Mouse (Mus musculus) liver, postnatal 0 days (tissue): ENCODE results near the gene Padi6. TPM values are rescaled to one million over a fixed set of nuclear protein-coding genes. Genes with fewer than 3 reads are reported as not detected.
A peak's percentile ranks its signal among the peaks of the same experiment; 100 is the strongest.

Experiments
- ATAC-seq: fragments of 200-750 bp; cut with Nextera tagmentation; 2 replicates; pipeline ENCODE4 v1.8.0; 2017; ENCODE audit warnings: mild to moderate bottlenecking, moderate library complexity
- DNase-seq: peaks from one replicate; pipeline ENCODE4 v3.0.0-alpha.2; 2016
- H3K27ac ChIP-seq: fragments of 300-500 bp; sonication (generic); 2 replicates; pipeline ENCODE4 v1.5.1; 2014; ENCODE audit warnings: antibody characterized with exemption, moderate library complexity, mild to moderate bottlenecking, low read depth
- H3K27me3 ChIP-seq: fragments of 300-500 bp; sonication (generic); 2 replicates; pipeline ENCODE4 v1.6.1; 2014; ENCODE audit warnings: low read length, control low read depth, mixed read lengths; ENCODE audit not compliant: insufficient read depth
- H3K36me3 ChIP-seq: fragments of 300-500 bp; sonication (generic); replicated peaks from 2 replicates; pipeline ENCODE4 v1.6.1; 2014; ENCODE audit warnings: mild to moderate bottlenecking, control low read depth, low read length, moderate library complexity, mixed read lengths; ENCODE audit not compliant: insufficient read depth
- H3K4me1 ChIP-seq: fragments of 300-500 bp; sonication (generic); 2 replicates; pipeline ENCODE4 v1.6.1; 2014; ENCODE audit warnings: antibody characterized with exemption, mild to moderate bottlenecking, control low read depth; ENCODE audit not compliant: insufficient read depth
- H3K4me2 ChIP-seq: fragments of 300-500 bp; sonication (generic); 2 replicates; pipeline ENCODE4 v1.6.1; 2014; ENCODE audit warnings: low read depth, mild to moderate bottlenecking, low read length, moderate library complexity, mixed read lengths
- H3K4me3 ChIP-seq: fragments of 300-500 bp; sonication (generic); 2 replicates; pipeline ENCODE4 v1.5.1; 2014; ENCODE audit warnings: low read depth, low read length
- H3K9ac ChIP-seq: fragments of 300-500 bp; sonication (generic); replicated peaks from 2 replicates; pipeline ENCODE4 v1.6.1; 2014; ENCODE audit warnings: mild to moderate bottlenecking, moderate library complexity
- H3K9me3 ChIP-seq: fragments of 300-500 bp; sonication (generic); 2 replicates; pipeline ENCODE4 v1.6.1; 2016; ENCODE audit warnings: mild to moderate bottlenecking, control low read depth, low read length, mixed read lengths
- CTCF ChIP-seq: sonication (generic); IDR thresholded peaks from 2 replicates; pipeline ENCODE4 v1.5.1; 2016; ENCODE audit warnings: antibody characterized with exemption, low read depth
- EP300 ChIP-seq: IDR thresholded peaks from 2 replicates; pipeline ENCODE4 v1.6.1; 2016; ENCODE audit warnings: antibody characterized with exemption, low read depth, mild to moderate bottlenecking
- WGBS: fragments of 180-500 bp; shearing (Covaris S2); extraction: QIAGEN DNeasy Blood & Tissue Kit; methylation state at CpG from one replicate; pipeline ENCODE4 v1.1.7; 2014; ENCODE audit not compliant: insufficient replicate concordance; 5-methylcytosine and 5-hydroxymethylcytosine counted together
- polyA plus RNA-seq: library from polyadenylated mRNA; unstranded; fragments of >200 nt; fragmentation: Nextera tagmentation; extraction: Ambion mirVana; gene quantifications from 2 replicates; pipeline ENCODE4 v1.2.1, GENCODE M21; 2015

The Padi6 gene
- polyA plus RNA-seq, 1 experiment from 2014 or later = not detected

DNA sequence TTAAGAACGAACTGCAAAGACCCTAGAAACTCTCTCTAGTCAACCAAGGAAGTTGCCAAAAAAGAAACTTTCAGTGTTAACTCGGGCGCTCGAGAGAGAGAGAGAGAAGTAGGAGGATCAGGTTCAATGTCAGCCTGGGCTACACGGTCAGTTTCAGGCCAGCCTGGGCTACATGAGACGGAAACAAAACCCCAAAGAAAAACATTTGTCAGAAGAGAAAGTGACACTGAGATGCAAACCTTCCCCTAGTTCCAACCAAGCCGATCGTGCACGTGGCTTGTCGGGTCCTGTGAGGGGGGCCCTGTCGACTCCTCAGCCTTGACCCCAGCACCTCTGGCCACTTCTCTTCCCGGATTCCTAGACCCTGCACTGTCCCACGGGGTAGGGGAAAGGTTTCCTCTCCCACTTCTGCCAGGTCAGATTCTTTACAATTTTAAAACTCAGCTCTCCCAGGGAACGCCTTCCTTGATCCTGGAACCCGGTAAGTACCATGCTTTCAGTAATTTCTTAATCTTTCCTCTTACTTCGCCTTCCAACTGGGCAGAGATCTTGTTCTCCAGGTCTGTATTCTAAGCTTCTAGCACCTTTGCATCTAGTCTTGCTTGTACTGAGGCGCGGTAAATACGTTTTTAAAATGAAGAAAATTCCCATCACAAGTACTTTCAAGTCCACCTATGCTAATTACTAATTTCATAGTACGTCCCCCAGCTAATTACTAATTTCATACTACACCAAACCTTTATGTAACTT, 42.0 kb downstream of the Padi6 start, which contains the start of gene Rcc2:
Gene Rcc2, plus strand, starts transcription at position 273 of the 750 bp plus-strand sequence.
- Histone ChIP-seq H3K36me3 (peaks cover 5% of the 10 kb centered on the region), H3K4me2 (peak within 1 kb of the TSS; percentile 91), H3K4me1 (peaks cover 42% of the 10 kb centered on the region), H3K4me3 (peak within 1 kb of the TSS; percentile 69), H3K27ac (peak within 1 kb of the TSS; percentile 94), H3K27me3 (no peaks in the 10 kb centered on the region), H3K9ac (peak within 1 kb of the TSS; percentile 90), H3K9me3 (no peaks in the 10 kb centered on the region)
- WGBS = 5% methylated on average over 20 of the region's 20 CpGs
- no peak for ATAC-seq
- TF ChIP-seq EP300 = no peak
- TF ChIP-seq CTCF = no peak
- no peak for DNase-seq

DNA sequence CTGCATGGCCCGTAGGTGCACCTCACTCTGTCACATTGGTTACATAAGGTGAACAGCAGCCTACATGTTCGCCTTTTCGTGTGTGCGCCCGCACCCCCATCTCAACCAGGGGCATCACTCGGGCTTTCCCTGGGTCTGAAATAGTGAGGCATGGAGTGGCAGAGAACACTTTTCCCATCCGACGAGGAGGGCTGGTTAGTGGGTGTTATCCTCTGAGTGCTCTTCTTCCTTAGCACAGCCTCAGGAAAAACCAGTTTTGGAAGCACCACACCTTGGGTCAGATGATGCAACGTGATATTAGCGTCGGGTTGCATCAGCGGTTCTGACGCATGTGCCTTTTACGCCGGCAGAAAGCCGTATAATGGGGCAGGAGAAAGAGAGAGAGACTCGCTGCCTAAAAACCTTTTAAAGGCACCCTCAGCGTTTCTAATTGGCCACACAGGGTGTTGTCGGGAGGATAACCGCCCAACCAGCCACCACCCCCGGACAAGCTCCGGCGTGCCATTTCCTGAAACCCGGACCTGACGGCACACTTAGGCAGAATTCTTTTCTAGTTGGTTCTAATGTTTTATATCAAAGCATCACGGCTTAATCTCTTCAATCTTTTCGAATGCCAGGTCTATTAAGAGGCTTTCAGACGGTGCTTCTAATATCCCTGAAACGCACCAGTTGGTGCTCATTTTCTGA, 42.9 kb downstream of the Padi6 start:
- WGBS = 5% methylated on average over 29 of the region's 29 CpGs
- ATAC-seq (peak; percentile 63), DNase-seq (peak; percentile 79)
- H3K4me3 ChIP-seq = peak overlapping the region; percentile 69
- H3K4me2 ChIP-seq = peak overlapping the region; percentile 91
- no peaks in the 10 kb centered on the region for H3K36me3 ChIP-seq
- H3K27ac ChIP-seq = peak overlapping the region; percentile 94
- TF ChIP-seq CTCF (no peak), EP300 (peak; percentile 54; the same call in 1 of the 2 replicates)
- H3K4me1 ChIP-seq = peaks cover 42% of the 10 kb centered on the region
- peak overlapping the region; percentile 90 for H3K9ac ChIP-seq
- H3K27me3 ChIP-seq = no peaks in the 10 kb centered on the region
- H3K9me3 ChIP-seq = no peaks in the 10 kb centered on the region

DNA sequence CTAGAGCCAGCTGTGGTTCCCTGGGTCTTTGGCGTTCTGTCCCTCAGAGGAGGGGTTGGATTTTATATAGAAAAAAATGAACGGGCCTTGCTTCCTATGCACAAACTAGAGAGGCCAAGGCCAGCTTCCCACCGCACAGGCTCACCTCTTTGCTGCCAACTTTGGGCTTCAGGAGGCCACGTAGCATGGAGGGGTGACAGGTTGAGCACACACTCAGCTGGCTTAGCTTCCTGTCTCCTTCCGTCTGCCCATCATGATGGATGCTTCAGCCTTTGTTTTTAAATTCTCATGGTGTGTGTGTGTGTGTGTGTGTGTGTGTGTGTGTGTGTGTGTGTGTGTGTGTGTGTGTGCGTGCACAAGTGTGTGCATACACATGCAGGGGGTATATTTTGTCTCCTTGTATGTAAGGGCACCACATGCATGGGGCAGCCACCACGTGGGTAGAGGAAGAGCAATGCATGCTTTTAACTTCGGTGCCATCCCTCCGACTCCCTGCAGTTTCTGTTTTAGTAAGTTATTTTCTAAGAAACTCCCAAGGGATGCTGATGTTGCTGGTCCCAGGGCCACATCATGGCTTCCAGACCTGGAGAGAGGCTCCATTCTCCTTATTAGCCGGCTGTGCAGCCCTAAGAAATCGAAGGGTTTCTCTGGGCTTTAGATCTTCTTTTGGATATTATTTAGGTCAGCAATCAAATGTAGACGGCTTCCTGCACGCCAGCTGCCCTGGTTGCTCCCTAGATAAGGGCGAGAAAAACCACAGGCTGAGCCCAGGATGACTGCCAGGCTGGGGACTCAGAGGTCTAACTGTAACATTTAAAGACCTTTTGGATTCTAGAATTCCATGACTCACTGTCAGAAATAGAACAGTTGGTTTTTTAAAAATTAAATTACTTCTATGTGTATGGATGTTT, 46.5 kb downstream of the Padi6 start:
- WGBS = 46% methylated on average over 13 of the region's 14 CpGs
- ATAC-seq = peak; percentile 36
- TF ChIP-seq CTCF = no peak
- peak; percentile 84 for TF ChIP-seq EP300
- H3K27ac ChIP-seq = peak overlapping the region; percentile 70
- no peaks in the 10 kb centered on the region for H3K27me3 ChIP-seq
- peak overlapping the region; percentile 9; the same call in 1 of the 2 replicates for H3K9ac ChIP-seq
- peaks cover 30% of the 10 kb centered on the region for H3K4me1 ChIP-seq
- DNase-seq = peak; percentile 47
- no peaks in the 10 kb centered on the region for H3K36me3 ChIP-seq
- no peaks in the 10 kb centered on the region for H3K9me3 ChIP-seq
- peak overlapping the region; percentile 62 for H3K4me2 ChIP-seq
- H3K4me3 ChIP-seq = peak overlapping the region; percentile 24; the same call in 1 of the 2 replicates

DNA sequence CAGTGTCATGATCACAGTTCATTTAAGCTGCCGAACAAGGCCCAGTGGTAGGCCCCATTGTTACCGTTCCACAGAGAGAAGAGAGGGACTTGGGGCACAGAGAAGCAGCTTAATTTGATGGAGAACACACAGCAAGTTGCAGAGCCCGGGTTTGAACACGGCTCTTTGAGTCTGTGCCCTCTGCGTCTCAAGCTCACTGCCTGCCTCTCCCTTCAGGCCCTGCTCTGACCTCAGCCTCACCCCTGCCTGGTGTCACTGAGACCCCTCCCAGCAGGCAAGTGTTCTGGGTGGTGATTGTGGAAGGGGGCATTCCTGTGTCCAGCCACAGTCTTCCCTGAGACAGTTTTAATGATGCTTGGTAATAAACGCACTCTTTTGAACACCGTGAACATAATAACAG, 47.3 kb downstream of the Padi6 start:
- no peaks in the 10 kb centered on the region for H3K36me3 ChIP-seq
- no peaks in the 10 kb centered on the region for H3K9me3 ChIP-seq
- H3K9ac ChIP-seq = no peak overlapping the region
- H3K4me1 ChIP-seq = peaks cover 28% of the 10 kb centered on the region
- DNase-seq (no peak), ATAC-seq (no peak)
- WGBS = 82% methylated on average over 7 of the region's 7 CpGs
- no peak for TF ChIP-seq EP300
- no peak for TF ChIP-seq CTCF
- no peak overlapping the region; the same call in 1 of the 2 replicates for H3K27ac ChIP-seq
- H3K27me3 ChIP-seq = no peaks in the 10 kb centered on the region
- H3K4me2 ChIP-seq = no peak overlapping the region
- no peak overlapping the region for H3K4me3 ChIP-seq

DNA sequence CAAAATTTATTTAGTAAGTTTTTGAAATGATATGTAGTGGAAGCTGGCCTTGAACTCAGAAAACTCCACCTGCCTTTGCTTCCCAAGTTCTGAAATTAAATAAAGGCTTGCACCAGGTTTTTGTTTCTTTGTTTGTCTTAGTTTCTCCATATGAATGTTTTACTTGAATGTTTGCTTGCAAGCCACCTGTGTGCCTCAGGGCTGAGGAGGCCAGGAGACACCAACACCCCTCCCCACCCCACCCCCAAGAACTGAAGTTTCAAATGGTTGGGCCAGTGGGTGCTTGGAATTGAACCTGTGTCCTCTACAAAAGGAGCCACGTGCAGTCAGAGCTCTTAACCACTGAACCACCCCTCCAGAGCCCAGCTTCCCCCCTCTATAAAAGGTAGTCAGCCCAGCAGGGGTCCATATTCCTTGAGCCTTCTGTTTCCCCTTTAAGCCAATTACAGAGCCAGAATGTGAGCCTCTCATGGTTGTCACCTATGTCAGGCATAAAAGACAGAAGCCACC, 47.8 kb downstream of the Padi6 start:
- no peaks in the 10 kb centered on the region for H3K36me3 ChIP-seq
- H3K9ac ChIP-seq = no peak overlapping the region

More for the DNA sequence above, 47.8 kb downstream of the Padi6 start:
- Histone ChIP-seq H3K4me2 (no peak overlapping the region), H3K4me3 (no peak overlapping the region), H3K4me1 (peaks cover 31% of the 10 kb centered on the region), H3K27ac (no peak overlapping the region), H3K9me3 (no peaks in the 10 kb centered on the region), H3K27me3 (no peaks in the 10 kb centered on the region)
- WGBS = 48% methylated on average over 1 of the region's 1 CpGs
- ATAC-seq (no peak), DNase-seq (no peak)
- no peak for TF ChIP-seq CTCF
- TF ChIP-seq EP300 = no peak
